Mouse (Mus musculus) testis, postnatal 14 days (tissue): ENCODE data around the gene Gm2a.
"Not testable (repeated sequence)": the region's sequence is repeated elsewhere in the genome, so short reads cannot be mapped to it uniquely, and the experiment has no call there.

Source experiments
- DNase-seq: peaks from one replicate; pipeline ENCODE4 v3.0.0; 2021; ENCODE audit warnings: low spot score

Gene Gm2a

GRCm38 (mm10) chr11:55097463-55098188, at the start of gene Gm2a:
TSS of gene Gm2a (plus strand) at chr11:55098115.
- DNase-seq, result peak; percentile 97

- DNase-seq, result no peak
These were observed 46.9 kb upstream of the Gm2a start for GRCm38 (mm10) chr11:55050837-55051510.

- DNase-seq, result no peak
These were observed 40.4 kb upstream of the Gm2a start for GRCm38 (mm10) chr11:55057511-55057910.

- no peak for DNase-seq
These were observed 37.1 kb upstream of the Gm2a start for GRCm38 (mm10) chr11:55060802-55061201.

GRCm38 (mm10) chr11:55062856-55063255, 35.1 kb upstream of the Gm2a start:
- no peak for DNase-seq

- no peak for DNase-seq
These were observed 31.0 kb upstream of the Gm2a start for GRCm38 (mm10) chr11:55066921-55067320.

GRCm38 (mm10) chr11:55069023-55069422, 28.9 kb upstream of the Gm2a start:
- no peak for DNase-seq

- DNase-seq, result no peak
These were observed 26.6 kb upstream of the Gm2a start for GRCm38 (mm10) chr11:55071344-55071743.

GRCm38 (mm10) chr11:55072467-55072866, 25.4 kb upstream of the Gm2a start:
- no peak for DNase-seq

GRCm38 (mm10) chr11:55073191-55073590, 24.7 kb upstream of the Gm2a start:
- DNase-seq, result no peak

- no peak for DNase-seq
These were observed 22.3 kb upstream of the Gm2a start for GRCm38 (mm10) chr11:55075602-55076001.

GRCm38 (mm10) chr11:55076234-55076633, 21.7 kb upstream of the Gm2a start:
- DNase-seq, result no peak

GRCm38 (mm10) chr11:55077331-55078231, 20.3 kb upstream of the Gm2a start, which contains the start of gene Ccdc69:
TSS of gene Ccdc69 (minus strand) at chr11:55078131.
- DNase-seq, result peak; percentile 64

- DNase-seq, result no peak
These were observed 19.4 kb upstream of the Gm2a start for GRCm38 (mm10) chr11:55078502-55078901.

- DNase-seq, result peak; percentile 56
These were observed 18.7 kb upstream of the Gm2a start for GRCm38 (mm10) chr11:55079180-55079579.

GRCm38 (mm10) chr11:55081206-55081605, 16.7 kb upstream of the Gm2a start:
- DNase-seq, result no peak

GRCm38 (mm10) chr11:55084629-55085028, 13.3 kb upstream of the Gm2a start:
- no peak for DNase-seq

- DNase-seq, result no peak
These were observed 12.5 kb upstream of the Gm2a start for GRCm38 (mm10) chr11:55085396-55085795.

- DNase-seq, result peak; percentile 37
These were observed 10.9 kb upstream of the Gm2a start for GRCm38 (mm10) chr11:55087006-55087405.

GRCm38 (mm10) chr11:55089892-55090291, 8.0 kb upstream of the Gm2a start:
- no peak for DNase-seq

- DNase-seq, result no peak
These were observed 4.8 kb upstream of the Gm2a start for GRCm38 (mm10) chr11:55093096-55093495.

GRCm38 (mm10) chr11:55096296-55096695, 1.6 kb upstream of the Gm2a start:
- not testable (repeated sequence) for DNase-seq
